Mouse (Mus musculus) C2C12 (cell line): ENCODE data around the gene Gm20388. TPM values are rescaled to one million over a fixed set of nuclear protein-coding genes. Genes with fewer than 3 reads are reported as not detected.
A peak's percentile ranks its signal among the peaks of the same experiment; 100 is the strongest.

Experiments used
- H3K27me3 ChIP-seq: one replicate; pipeline ENCODE4 v1.6.1; 2011; ENCODE audit not compliant: control insufficient read depth, insufficient read depth, insufficient read length
- H3K36me3 ChIP-seq: one replicate; pipeline ENCODE4 v1.6.1; 2011; ENCODE audit not compliant: control insufficient read depth, insufficient read depth
- H3K4me3 ChIP-seq: one replicate; pipeline ENCODE4 v1.5.1; 2011; ENCODE audit warnings: mild to moderate bottlenecking, control low read depth; ENCODE audit not compliant: poor library complexity, insufficient read depth, severe bottlenecking
- H3K79me2 ChIP-seq: one replicate; pipeline ENCODE4 v1.6.1; 2011; ENCODE audit not compliant: control insufficient read depth, insufficient read depth
- H3K79me3 ChIP-seq: one replicate; pipeline ENCODE4 v1.6.1; 2011; ENCODE audit warnings: low read depth, control low read depth
- H3ac ChIP-seq: one replicate; pipeline ENCODE3; 2011; ENCODE audit warnings: low read depth; ENCODE audit not compliant: control insufficient read depth, insufficient read length
- CEBPB ChIP-seq: IDR thresholded peaks from one replicate; pipeline ENCODE4 v1.6.1; 2011; ENCODE audit warnings: low read depth, mild to moderate bottlenecking, control low read depth, moderate library complexity
- CTCF ChIP-seq: IDR thresholded peaks from one replicate; pipeline ENCODE4 v1.5.1; 2011; ENCODE audit not compliant: control insufficient read depth, insufficient read depth, insufficient read length
- FOSL1 ChIP-seq: IDR thresholded peaks from one replicate; pipeline ENCODE4 v1.8.0; 2011; ENCODE audit warnings: mild to moderate bottlenecking, low read length; ENCODE audit not compliant: poor library complexity, insufficient read depth, severe bottlenecking
- MAX ChIP-seq: IDR thresholded peaks from one replicate; pipeline ENCODE4 v1.6.1; 2011; ENCODE audit warnings: mild to moderate bottlenecking, control low read depth
- MYOD1 ChIP-seq: IDR thresholded peaks from one replicate; pipeline ENCODE4 v1.6.1; 2011; ENCODE audit warnings: low read depth; ENCODE audit not compliant: control insufficient read depth, insufficient read length
- MYOG ChIP-seq: IDR thresholded peaks from one replicate; pipeline ENCODE4 v1.6.1; 2011; ENCODE audit not compliant: control insufficient read depth, insufficient read length; ENCODE audit errors: extremely low read depth
- USF1 ChIP-seq: IDR thresholded peaks from one replicate; pipeline ENCODE4 v1.6.1; 2011; ENCODE audit warnings: low read depth, mild to moderate bottlenecking, control low read depth, moderate library complexity
- polyA plus RNA-seq: library from polyadenylated mRNA; unstranded; fragments of >200 nt; fragmentation: generic; extraction: Trizol; gene quantifications from one replicate; pipeline ENCODE4 v1.2.1, GENCODE M21; 2012; ENCODE audit warnings: missing spikeins

The Gm20388 gene
- polyA plus RNA-seq, 1 experiment: 15.0 TPM

DNA sequence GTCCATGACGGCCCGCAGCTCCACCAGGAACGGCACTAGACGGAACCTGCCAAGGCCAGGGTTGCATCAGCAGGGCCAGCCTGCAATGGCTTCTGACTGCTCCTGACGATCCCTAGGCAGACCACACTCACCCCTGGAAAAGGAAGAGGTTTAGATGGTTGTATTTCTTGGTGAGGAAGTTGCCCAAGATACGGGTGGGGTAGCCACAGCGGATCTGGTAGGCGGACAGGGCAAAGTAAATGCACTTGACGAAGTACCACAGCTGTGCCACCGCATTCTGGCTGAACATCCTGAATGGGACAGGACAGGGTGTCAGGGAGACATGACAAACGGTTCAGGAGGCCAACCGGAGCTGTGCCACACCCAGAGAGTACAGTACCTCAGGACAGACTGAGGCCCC lies 2574.2 kb downstream of the Gm20388 start:
- Histone ChIP-seq H3K36me3 (peaks cover 82% of the 10 kb centered on the region), H3ac (no peak overlapping the region), H3K27me3 (no peaks in the 10 kb centered on the region), H3K79me2 (no peaks in the 10 kb centered on the region), H3K4me3 (no peak overlapping the region), H3K79me3 (no peaks in the 10 kb centered on the region)
- no peak for TF ChIP-seq USF1
- no peak for TF ChIP-seq MYOG
- TF ChIP-seq MYOD1: peak; percentile 53
- no peak for TF ChIP-seq CEBPB

DNA sequence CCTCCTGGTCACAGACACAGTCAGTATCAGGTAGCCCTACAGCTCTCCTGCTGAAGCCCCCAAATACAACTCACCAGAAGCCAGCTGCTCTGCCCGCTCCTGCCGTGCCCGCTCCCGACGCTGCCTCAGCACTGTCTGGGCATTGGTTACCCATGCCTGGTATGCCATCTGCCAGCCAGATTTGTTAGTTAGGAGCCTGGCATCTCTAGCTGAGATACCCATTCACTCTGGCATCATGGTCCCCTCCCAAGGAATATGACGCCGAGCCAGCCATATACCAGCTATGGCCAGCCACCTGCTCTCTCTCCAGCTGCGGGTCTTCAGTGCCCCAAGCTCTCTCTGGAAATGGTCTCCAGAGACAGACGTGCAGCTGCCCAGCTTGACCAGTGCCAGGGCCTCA lies 2577.7 kb downstream of the Gm20388 start:
- Histone ChIP-seq H3K36me3 (peaks cover 85% of the 10 kb centered on the region), H3K27me3 (no peaks in the 10 kb centered on the region), H3K79me3 (no peaks in the 10 kb centered on the region), H3ac (no peak overlapping the region), H3K4me3 (no peak overlapping the region), H3K79me2 (no peaks in the 10 kb centered on the region)
- TF ChIP-seq CEBPB: no peak
- TF ChIP-seq MYOG: no peak

DNA sequence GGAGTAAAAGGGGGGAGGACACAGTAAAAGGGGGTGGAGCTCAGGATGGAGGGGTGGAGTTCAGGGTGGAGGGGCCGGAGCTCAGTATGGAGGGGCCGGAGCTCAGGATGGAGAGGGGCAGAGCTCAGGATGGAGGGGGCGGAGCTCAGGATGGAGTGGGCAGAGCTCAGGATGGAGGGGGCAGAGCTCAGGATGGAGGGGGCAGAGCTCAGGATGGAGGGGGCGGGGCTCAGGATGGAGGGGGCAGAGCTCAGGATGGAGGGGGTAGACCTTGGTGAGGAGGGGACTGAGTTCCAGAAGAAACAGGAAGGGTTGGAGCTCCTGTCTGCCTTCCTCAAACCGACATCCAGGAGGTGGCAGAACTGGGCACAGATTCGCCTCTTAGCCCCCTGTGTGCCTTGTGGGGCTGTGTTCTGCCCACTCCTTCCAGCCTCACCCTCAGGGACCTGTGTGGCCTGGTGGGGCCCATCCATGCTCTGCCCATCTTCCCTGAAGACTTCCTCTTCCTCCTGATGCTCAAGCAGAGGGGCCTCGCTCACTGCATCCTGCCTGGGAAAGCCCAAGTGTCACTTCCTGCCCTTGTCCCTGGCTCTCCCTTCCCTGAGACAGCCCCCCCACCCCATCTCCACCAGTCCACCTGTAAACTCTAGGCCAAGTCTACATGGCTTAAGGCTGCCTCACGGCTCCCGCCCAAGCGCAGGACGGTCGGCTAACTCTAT lies 2586.5 kb downstream of the Gm20388 start:
- no peak overlapping the region for H3K4me3 ChIP-seq

GRCm38 (mm10) chr8:122497912-122498311 lies 2587.3 kb downstream of the Gm20388 start:
- Histone ChIP-seq H3ac (no peak overlapping the region), H3K79me3 (no peaks in the 10 kb centered on the region), H3K4me3 (no peak overlapping the region), H3K79me2 (no peaks in the 10 kb centered on the region), H3K36me3 (peaks cover 65% of the 10 kb centered on the region), H3K27me3 (no peaks in the 10 kb centered on the region)
- TF ChIP-seq FOSL1 (no peak), CEBPB (no peak), MYOG (no peak), MAX (no peak), CTCF (no peak)

More for the DNA sequence above, 2586.5 kb downstream of the Gm20388 start:
- no peak overlapping the region for H3ac ChIP-seq
- H3K79me3 ChIP-seq: no peaks in the 10 kb centered on the region
- H3K27me3 ChIP-seq: no peaks in the 10 kb centered on the region
- peaks cover 72% of the 10 kb centered on the region for H3K36me3 ChIP-seq
- H3K79me2 ChIP-seq: no peaks in the 10 kb centered on the region
- TF ChIP-seq USF1 (no peak), MYOD1 (no peak), CTCF (no peak), MYOG (no peak), MAX (no peak), FOSL1 (no peak), CEBPB (no peak)

GRCm38 (mm10) chr8:122500856-122501255 lies 2590.2 kb downstream of the Gm20388 start:
- no peak overlapping the region for H3K4me3 ChIP-seq
- no peaks in the 10 kb centered on the region for H3K79me3 ChIP-seq
- no peak overlapping the region for H3ac ChIP-seq
- TF ChIP-seq USF1 (no peak), CEBPB (no peak), CTCF (peak; percentile 75), MYOD1 (no peak)
- H3K27me3 ChIP-seq: no peaks in the 10 kb centered on the region
- H3K36me3 ChIP-seq: peaks cover 44% of the 10 kb centered on the region
- no peaks in the 10 kb centered on the region for H3K79me2 ChIP-seq

DNA sequence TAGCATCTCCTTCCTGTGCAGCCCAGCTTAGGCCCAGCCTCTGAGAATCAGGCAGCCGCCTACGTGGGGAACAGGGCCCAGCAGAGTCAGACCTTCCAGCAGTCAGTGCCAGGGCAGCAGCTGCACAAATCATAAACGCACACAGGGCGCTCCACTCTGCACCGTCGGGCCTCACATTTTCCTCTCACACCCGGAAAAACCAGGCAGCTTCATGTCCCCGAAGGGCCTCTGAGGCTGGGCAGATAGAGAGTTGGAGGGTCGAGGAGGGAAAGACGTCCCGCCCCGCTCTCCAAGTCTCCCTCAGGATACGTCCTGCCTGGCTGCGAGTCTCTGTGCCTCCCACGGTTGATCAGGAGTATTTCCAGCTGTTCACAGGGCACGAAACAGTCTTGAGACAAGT lies 2600.9 kb downstream of the Gm20388 start:
- Histone ChIP-seq H3ac (no peak overlapping the region), H3K36me3 (peaks cover 13% of the 10 kb centered on the region), H3K79me2 (peaks cover 64% of the 10 kb centered on the region), H3K4me3 (no peak overlapping the region), H3K79me3 (peaks cover 14% of the 10 kb centered on the region), H3K27me3 (no peaks in the 10 kb centered on the region)
- no peak for TF ChIP-seq CEBPB
